Mouse (Mus musculus): ENCODE data around the gene Gm10600. TPM values are rescaled to one million over a fixed set of nuclear protein-coding genes. Genes with fewer than 3 reads are reported as not detected.
"Not testable (repeated sequence)": the region's sequence is repeated elsewhere in the genome, so short reads cannot be mapped to it uniquely, and the experiment has no call there.

The Gm10600 gene
- polyA plus RNA-seq (2012; rRNA removed): not detected in 2 replicates

DNA sequence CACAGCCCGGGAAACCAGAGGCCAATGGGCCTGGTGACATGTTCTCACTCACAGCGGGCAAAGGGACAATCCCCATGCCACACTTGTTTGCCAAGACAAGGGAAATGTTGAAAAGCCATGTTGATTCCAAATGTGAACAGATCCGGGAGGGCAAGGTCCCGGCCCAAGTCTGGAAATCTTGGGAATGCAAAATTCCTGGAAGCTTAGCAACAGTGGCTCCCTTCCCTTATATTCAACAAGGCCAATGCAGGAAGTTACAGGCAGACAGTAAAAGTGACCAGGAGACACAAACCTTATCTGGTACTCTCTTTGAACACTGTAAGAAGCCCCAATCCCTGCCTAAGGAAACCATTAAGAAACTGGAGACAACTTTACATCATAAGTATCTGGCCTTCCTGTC is at the start of gene Gm10600:
Gene Gm10600 (plus strand): TSS at position 301 of the 400 bp plus-strand sequence.
- DNase-seq (ENCODE audit: low read depth): not testable (repeated sequence)

DNA sequence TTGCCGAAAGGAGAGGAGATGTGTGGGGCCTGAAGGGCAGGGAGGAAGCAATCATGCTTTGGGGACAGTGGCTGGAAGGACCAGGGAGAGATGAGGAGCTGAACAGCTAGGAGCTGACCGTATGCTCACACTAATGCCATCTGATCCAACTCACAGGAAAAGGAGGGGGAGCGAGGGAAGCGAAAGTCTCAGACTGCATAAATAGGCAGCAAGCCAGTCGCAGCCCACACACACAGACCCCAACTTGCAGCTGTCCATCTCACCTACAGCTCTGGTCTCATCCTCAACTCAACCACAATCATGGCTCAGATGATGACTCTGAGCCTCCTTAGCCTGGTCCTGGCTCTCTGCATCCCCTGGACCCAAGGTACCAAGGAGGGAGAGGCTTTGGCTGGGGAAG is 15.0 kb downstream of the Gm10600 start, which contains the start of gene Ccl21b:
Gene Ccl21b (plus strand): TSS at position 301 of the 400 bp plus-strand sequence.
- DNase-seq (ENCODE audit: low read depth): not testable (repeated sequence)

Other genes with a start within 250 kb of the Gm10600 start
- gene Gm21093, start 205.9 kb upstream of the Gm10600 start, polyA plus RNA-seq (2012; rRNA removed): 0.07 and 0.13 TPM in 2 replicates
- not detected in 2 replicates for gene Gm3893, start 149.4 kb upstream of the Gm10600 start, polyA plus RNA-seq (2012; rRNA removed)
- gene Gm13304, start 125.8 kb upstream of the Gm10600 start, polyA plus RNA-seq (2012; rRNA removed): not detected in 2 replicates
- gene Gm13306, start 87.2 kb upstream of the Gm10600 start, polyA plus RNA-seq (2012; rRNA removed): not detected in 2 replicates
- 0.31 and 1.6 TPM in 2 replicates for gene Gm13305, start 72.0 kb upstream of the Gm10600 start, polyA plus RNA-seq (2012; rRNA removed)
- gene Ccl21b, start 15.1 kb downstream of the Gm10600 start, polyA plus RNA-seq (2012; rRNA removed): not detected in 2 replicates
- gene Gm21953, start 53.6 kb downstream of the Gm10600 start, polyA plus RNA-seq (2012; rRNA removed): not detected in 2 replicates
- 0.19 TPM in 1 of 2 replicates, not detected in the other for gene Fam205a3, start 77.7 kb downstream of the Gm10600 start, polyA plus RNA-seq (2012; rRNA removed)
- not detected in 2 replicates for gene Gm21586, start 198.7 kb downstream of the Gm10600 start, polyA plus RNA-seq (2012; rRNA removed)
- 0.08 and 0.13 TPM in 2 replicates for gene Gm2163, start 226.1 kb downstream of the Gm10600 start, polyA plus RNA-seq (2012; rRNA removed)